Mouse (Mus musculus): ENCODE results near the gene Daxx. TPM values are rescaled to one million over a fixed set of nuclear protein-coding genes. Genes with fewer than 3 reads are reported as not detected.

Gene Daxx
- polyA plus RNA-seq, 1 experiment, result 56.8 TPM

GRCm38 (mm10) chr17:33953961-33954565, 44.8 kb downstream of the Daxx start:
- 41% methylated on average over 5 of the region's 5 CpGs for WGBS
- no peak for TF ChIP-seq CTCF (IDR thresholded peaks at IDR 0.05; ENCODE audit: extremely low read depth, insufficient read depth, insufficient read length, insufficient replicate concordance)
- no peak for TF ChIP-seq POLR2A (IDR thresholded peaks at IDR 0.05; ENCODE audit: low read depth, low read length)
- H3K27me3 ChIP-seq (ENCODE audit: control insufficient read depth, insufficient read depth, low read length), result no peaks in the 10 kb centered on the region
- no peak overlapping the region for H3K27ac ChIP-seq (ENCODE audit: insufficient read depth, low read length)
- DNase-seq (ENCODE audit: low read depth in 1 of 2, low spot score in 2 of 2), result no peak
- H3K36me3 ChIP-seq (ENCODE audit: control insufficient read depth, insufficient read depth, low read length), result peaks cover 14% of the 10 kb centered on the region
- peak overlapping the region; percentile 85; the same call in 1 of the 2 replicates for H3K4me3 ChIP-seq (ENCODE audit: extremely low read depth, insufficient read depth, insufficient read length)
- H3K4me1 ChIP-seq (ENCODE audit: control insufficient read depth, insufficient read depth, insufficient read length), result peaks cover 14% of the 10 kb centered on the region; the same call in 1 of the 2 replicates

GRCm38 (mm10) chr17:33954646-33955554, 45.7 kb downstream of the Daxx start:
- WGBS, result 2% methylated on average over 33 of the region's 33 CpGs

GRCm38 (mm10) chr17:33955555-33956214, 46.5 kb downstream of the Daxx start, which contains the start of the genes Vps52 and Rps18:
Gene Vps52, plus strand, starts transcription at chr17:33955812.
Gene Rps18, minus strand, starts transcription at chr17:33956001.
- peaks cover 8% of the 10 kb centered on the region; the same call in 1 of the 2 replicates for H3K4me1 ChIP-seq (ENCODE audit: control insufficient read depth, insufficient read depth, insufficient read length)
- DNase-seq (ENCODE audit: low read depth in 1 of 2, low spot score in 2 of 2), result peak; percentile 90 to 99
- peak within 1 kb of the TSS; percentile 90 for H3K4me3 ChIP-seq (ENCODE audit: extremely low read depth, insufficient read depth, insufficient read length)
- H3K36me3 ChIP-seq (ENCODE audit: control insufficient read depth, insufficient read depth, low read length), result peaks cover 25% of the 10 kb centered on the region
- peak; percentile 94 for TF ChIP-seq POLR2A (IDR thresholded peaks at IDR 0.05; ENCODE audit: low read depth, low read length)
- no peak for TF ChIP-seq CTCF (IDR thresholded peaks at IDR 0.05; ENCODE audit: extremely low read depth, insufficient read depth, insufficient read length, insufficient replicate concordance)
- H3K27ac ChIP-seq (ENCODE audit: insufficient read depth, low read length), result peak within 1 kb of the TSS; percentile 95
- no peaks in the 10 kb centered on the region for H3K27me3 ChIP-seq (ENCODE audit: control insufficient read depth, insufficient read depth, low read length)
- under 1% methylated on average over 50 of the region's 50 CpGs for WGBS

More at GRCm38 (mm10) chr17:33954646-33955554, 45.7 kb downstream of the Daxx start:
- Histone ChIP-seq H3K27me3 (ENCODE audit: control insufficient read depth, insufficient read depth, low read length) (no peaks in the 10 kb centered on the region), H3K36me3 (ENCODE audit: control insufficient read depth, insufficient read depth, low read length) (peaks cover 21% of the 10 kb centered on the region), H3K4me1 (ENCODE audit: control insufficient read depth, insufficient read depth, insufficient read length) (peaks cover 11% of the 10 kb centered on the region; the same call in 1 of the 2 replicates), H3K4me3 (ENCODE audit: extremely low read depth, insufficient read depth, insufficient read length) (peak overlapping the region; percentile 85), H3K27ac (ENCODE audit: insufficient read depth, low read length) (peak overlapping the region; percentile 81)
- TF ChIP-seq CTCF (IDR thresholded peaks at IDR 0.05; ENCODE audit: extremely low read depth, insufficient read depth, insufficient read length, insufficient replicate concordance), result no peak
- no peak for TF ChIP-seq POLR2A (IDR thresholded peaks at IDR 0.05; ENCODE audit: low read depth, low read length)
- DNase-seq (ENCODE audit: low read depth in 1 of 2, low spot score in 2 of 2), result no peak

- 8% methylated on average over 10 of the region's 10 CpGs for WGBS
- no peak for TF ChIP-seq POLR2A (IDR thresholded peaks at IDR 0.05; ENCODE audit: low read depth, low read length)
- no peak for TF ChIP-seq CTCF (IDR thresholded peaks at IDR 0.05; ENCODE audit: extremely low read depth, insufficient read depth, insufficient read length, insufficient replicate concordance)
- H3K36me3 ChIP-seq (ENCODE audit: control insufficient read depth, insufficient read depth, low read length), result peaks cover 30% of the 10 kb centered on the region
Observed at GRCm38 (mm10) chr17:33956336-33956735, 47.1 kb downstream of the Daxx start.

GRCm38 (mm10) chr17:33957493-33957892, 48.3 kb downstream of the Daxx start:
- peaks cover 37% of the 10 kb centered on the region for H3K36me3 ChIP-seq (ENCODE audit: control insufficient read depth, insufficient read depth, low read length)
- no peaks in the 10 kb centered on the region for H3K27me3 ChIP-seq (ENCODE audit: control insufficient read depth, insufficient read depth, low read length)
- H3K4me1 ChIP-seq (ENCODE audit: control insufficient read depth, insufficient read depth, insufficient read length), result peaks cover 4% of the 10 kb centered on the region; the same call in 1 of the 2 replicates
- DNase-seq (ENCODE audit: low read depth in 1 of 2, low spot score in 2 of 2), result no peak
- no peak overlapping the region for H3K27ac ChIP-seq (ENCODE audit: insufficient read depth, low read length)
- WGBS, result 54% methylated on average over 6 of the region's 6 CpGs
- H3K4me3 ChIP-seq (ENCODE audit: extremely low read depth, insufficient read depth, insufficient read length), result no peak overlapping the region
- TF ChIP-seq CTCF (IDR thresholded peaks at IDR 0.05; ENCODE audit: extremely low read depth, insufficient read depth, insufficient read length, insufficient replicate concordance) (no peak), POLR2A (IDR thresholded peaks at IDR 0.05; ENCODE audit: low read depth, low read length) (no peak)

More at GRCm38 (mm10) chr17:33956336-33956735, 47.1 kb downstream of the Daxx start:
- H3K27me3 ChIP-seq (ENCODE audit: control insufficient read depth, insufficient read depth, low read length), result no peaks in the 10 kb centered on the region
- peaks cover 4% of the 10 kb centered on the region; the same call in 1 of the 2 replicates for H3K4me1 ChIP-seq (ENCODE audit: control insufficient read depth, insufficient read depth, insufficient read length)
- H3K4me3 ChIP-seq (ENCODE audit: extremely low read depth, insufficient read depth, insufficient read length), result peak overlapping the region; percentile 90
- no peak for DNase-seq (ENCODE audit: low read depth in 1 of 2, low spot score in 2 of 2)
- H3K27ac ChIP-seq (ENCODE audit: insufficient read depth, low read length), result peak overlapping the region; percentile 95

GRCm38 (mm10) chr17:33958451-33958850, 49.2 kb downstream of the Daxx start:
- H3K4me3 ChIP-seq (ENCODE audit: extremely low read depth, insufficient read depth, insufficient read length), result no peak overlapping the region
- peaks cover 33% of the 10 kb centered on the region for H3K36me3 ChIP-seq (ENCODE audit: control insufficient read depth, insufficient read depth, low read length)
- H3K4me1 ChIP-seq (ENCODE audit: control insufficient read depth, insufficient read depth, insufficient read length), result no peaks in the 10 kb centered on the region
- H3K27ac ChIP-seq (ENCODE audit: insufficient read depth, low read length), result no peak overlapping the region
- no peaks in the 10 kb centered on the region for H3K27me3 ChIP-seq (ENCODE audit: control insufficient read depth, insufficient read depth, low read length)
- no peak for TF ChIP-seq CTCF (IDR thresholded peaks at IDR 0.05; ENCODE audit: extremely low read depth, insufficient read depth, insufficient read length, insufficient replicate concordance)
- no peak for TF ChIP-seq POLR2A (IDR thresholded peaks at IDR 0.05; ENCODE audit: low read depth, low read length)
- DNase-seq (ENCODE audit: low read depth in 1 of 2, low spot score in 2 of 2), result no peak
- WGBS, result 98% methylated on average over 11 of the region's 11 CpGs
